Mouse (Mus musculus): Measurements from ENCODE around the gene Hspg2.

Hspg2 gene

GRCm38 (mm10) chr4:137461217-137461616, 7.4 kb upstream of the Hspg2 start:
- no peak for DNase-seq (ENCODE audit: low read depth)

- DNase-seq (ENCODE audit: low read depth): no peak
These were observed 6.4 kb upstream of the Hspg2 start for GRCm38 (mm10) chr4:137461981-137462690.

GRCm38 (mm10) chr4:137465125-137465787, 3.3 kb upstream of the Hspg2 start:
- DNase-seq (ENCODE audit: low read depth): no peak

GRCm38 (mm10) chr4:137466991-137467390, 1.6 kb upstream of the Hspg2 start:
- DNase-seq (ENCODE audit: low read depth): no peak

- no peak for DNase-seq (ENCODE audit: low read depth)
These were observed 1.0 kb upstream of the Hspg2 start for GRCm38 (mm10) chr4:137467525-137467924.

GRCm38 (mm10) chr4:137469081-137469844, 694 bp downstream of the Hspg2 start:
- peak; percentile 18 for DNase-seq (ENCODE audit: low read depth)

- peak; percentile 5 for DNase-seq (ENCODE audit: low read depth)
These were observed 1.5 kb downstream of the Hspg2 start for GRCm38 (mm10) chr4:137469845-137470692.

GRCm38 (mm10) chr4:137470701-137471317, 2.2 kb downstream of the Hspg2 start:
- no peak for DNase-seq (ENCODE audit: low read depth)

GRCm38 (mm10) chr4:137471326-137471725, 2.8 kb downstream of the Hspg2 start:
- no peak for DNase-seq (ENCODE audit: low read depth)

GRCm38 (mm10) chr4:137473240-137473639, 4.7 kb downstream of the Hspg2 start:
- DNase-seq (ENCODE audit: low read depth): no peak

- DNase-seq (ENCODE audit: low read depth): no peak
These were observed 5.3 kb downstream of the Hspg2 start for GRCm38 (mm10) chr4:137473701-137474388.

- DNase-seq (ENCODE audit: low read depth): no peak
These were observed 6.1 kb downstream of the Hspg2 start for GRCm38 (mm10) chr4:137474694-137475093.

GRCm38 (mm10) chr4:137475271-137476050, 6.9 kb downstream of the Hspg2 start:
- no peak for DNase-seq (ENCODE audit: low read depth)

- no peak for DNase-seq (ENCODE audit: low read depth)
These were observed 7.6 kb downstream of the Hspg2 start for GRCm38 (mm10) chr4:137476065-137476760.

- no peak for DNase-seq (ENCODE audit: low read depth)
These were observed 8.2 kb downstream of the Hspg2 start for GRCm38 (mm10) chr4:137476761-137477237.

GRCm38 (mm10) chr4:137477611-137478010, 9.0 kb downstream of the Hspg2 start:
- DNase-seq (ENCODE audit: low read depth): no peak

GRCm38 (mm10) chr4:137478306-137478705, 9.7 kb downstream of the Hspg2 start:
- no peak for DNase-seq (ENCODE audit: low read depth)

GRCm38 (mm10) chr4:137479757-137480156, 11.2 kb downstream of the Hspg2 start:
- no peak for DNase-seq (ENCODE audit: low read depth)
